Mouse (Mus musculus): ENCODE results near the gene Slc24a5.

Slc24a5 gene

GRCm38 (mm10) chr2:125122624-125123476 is 54.9 kb downstream of the Slc24a5 start:
- peak; percentile 59 for DNase-seq

GRCm38 (mm10) chr2:125123477-125123852 is 55.5 kb downstream of the Slc24a5 start, which contains the start of gene Myef2:
Gene Myef2 (minus strand): TSS chr2:125123661.
- DNase-seq = peak; percentile 92

GRCm38 (mm10) chr2:125125824-125126223 is 57.9 kb downstream of the Slc24a5 start:
- no peak for DNase-seq

- DNase-seq = no peak
These were observed 58.9 kb downstream of the Slc24a5 start for GRCm38 (mm10) chr2:125126792-125127191.

- DNase-seq = peak; percentile 43
These were observed 66.2 kb downstream of the Slc24a5 start for GRCm38 (mm10) chr2:125134113-125134512.

GRCm38 (mm10) chr2:125135903-125136811 is 68.2 kb downstream of the Slc24a5 start, which contains the start of gene Ctxn2:
Gene Ctxn2 (plus strand): TSS chr2:125136692.
- DNase-seq = peak; percentile 85

GRCm38 (mm10) chr2:125136846-125137245 is 68.9 kb downstream of the Slc24a5 start:
- DNase-seq = no peak
